14 mouse cellular contexts compared by ENCODE assay signal in genomic region chrX:8163076-8163475, GRCm38 (mm10). TPM values are rescaled to one million over a fixed set of nuclear protein-coding genes. Genes with fewer than 3 reads are reported as not detected.
DNase-seq lines count a peak whose midpoint lies in the region; ATAC-seq lines count a peak whose summit lies in the region.
"Had no signal": no experiment of that assay in that cellular context is flagged by ENCODE, and none has a peak within 500 bp of the region (broad histone marks: within the 10 kb centered on the region; RNA-seq: fewer than 3 reads in every experiment).

No protein-coding gene starts in this region.

- peak overlapping the region; percentile 46 for H3K27ac ChIP-seq in stomach, embryonic 16.5 days (ENCODE audit: low read length)
- H3K27ac ChIP-seq: forebrain, embryonic 10.5 days; liver, embryonic 14.5 days; neural tube, embryonic 12.5 days had no signal

- no peak for DNase-seq in frontal cortex, postnatal 10 days (ENCODE audit: low spot score in 2 of 2)
- DNase-seq in lung, adult 18-20 months, result peak; percentile 19 to 54
- DNase-seq in lung, postnatal 14 days, result no peak
- DNase-seq in cerebellum, adult 9-10 months, result peak; percentile 78
- DNase-seq in adrenal gland, postnatal 10 days, result no peak
- DNase-seq: B cell, adult 2 months; thymus, postnatal 14 days had no signal

- H3K4me1 ChIP-seq in stomach, embryonic 16.5 days (ENCODE audit: control insufficient read depth, insufficient read depth, low read length), result no peaks in the 10 kb centered on the region
- H3K4me1 ChIP-seq: forebrain, embryonic 10.5 days; megakaryocyte, embryonic 14.5 days; neural tube, embryonic 12.5 days had no signal

- H3K9ac ChIP-seq in stomach, embryonic 16.5 days (ENCODE audit: low read length), result no peak overlapping the region
- H3K9ac ChIP-seq: liver, embryonic 14.5 days; neural tube, embryonic 12.5 days had no signal

- no peak overlapping the region for H3K4me2 ChIP-seq in stomach, embryonic 16.5 days (ENCODE audit: low read depth, low read length)
- H3K4me2 ChIP-seq: neural tube, embryonic 12.5 days had no signal

- no peaks in the 10 kb centered on the region for H3K27me3 ChIP-seq in stomach, embryonic 16.5 days (ENCODE audit: control insufficient read depth, insufficient read depth, low read length)
- H3K27me3 ChIP-seq: megakaryocyte, embryonic 14.5 days; neural tube, embryonic 12.5 days had no signal

- H3K9me3 ChIP-seq in stomach, embryonic 16.5 days (replicated peaks; ENCODE audit: control insufficient read depth, low read length), result no peaks in the 10 kb centered on the region
- H3K9me3 ChIP-seq: forebrain, embryonic 10.5 days; megakaryocyte, embryonic 14.5 days; neural tube, embryonic 12.5 days had no signal

- H3K36me3 ChIP-seq in stomach, embryonic 16.5 days (ENCODE audit: control insufficient read depth, insufficient read depth, low read length), result no peaks in the 10 kb centered on the region

- 61% methylated on average over 5 of the region's 5 CpGs for WGBS in stomach, embryonic 16.5 days

- ATAC-seq in frontal cortex, adult (ENCODE audit: low TSS enrichment), result peak; percentile 88
- 0 out of 2 replicates have a peak, but pooled peaks have one; percentile 37 for ATAC-seq in stomach, embryonic 16.5 days (ENCODE audit: insufficient read depth, low FRiP score)

- H3K4me3 ChIP-seq in stomach, embryonic 16.5 days (replicated peaks; ENCODE audit: low read length), result no peak overlapping the region
- H3K4me3 ChIP-seq: forebrain, embryonic 10.5 days; megakaryocyte, embryonic 14.5 days; neural tube, embryonic 12.5 days had no signal

RNA-seq across cellular contexts. Expression of gene Tbc1d25, which starts 12.9 kb away (rescaled TPM):
- 10.9 and 11.6 TPM in 2 replicates for polyA plus RNA-seq in stomach, embryonic 16.5 days (2015; fragmentation: Nextera tagmentation; extraction: Ambion mirVana)
- total RNA-seq in adrenal gland, postnatal 10 days (2021), result 1 to 10 TPM; 7.3 to 8.0 TPM

RNA-seq across cellular contexts. Expression of gene Rbm3, which starts 17.4 kb away (rescaled TPM):
- polyA plus RNA-seq in stomach, embryonic 16.5 days (2015; fragmentation: Nextera tagmentation; extraction: Ambion mirVana), result 396 and 404 TPM in 2 replicates
- total RNA-seq in adrenal gland, postnatal 10 days (2021), result 100 to 1,000 TPM; 312 to 347 TPM

RNA-seq across cellular contexts. Expression of gene Ebp, which starts 30.2 kb away (rescaled TPM):
- 53.3 and 67.0 TPM in 2 replicates for polyA plus RNA-seq in stomach, embryonic 16.5 days (2015; fragmentation: Nextera tagmentation; extraction: Ambion mirVana)
- total RNA-seq in adrenal gland, postnatal 10 days (2021), result 10 to 100 TPM; 41.5 to 53.1 TPM

RNA-seq across cellular contexts. Expression of gene Wdr13, which starts 30.4 kb away (rescaled TPM):
- polyA plus RNA-seq in stomach, embryonic 16.5 days (2015; fragmentation: Nextera tagmentation; extraction: Ambion mirVana), result 31.5 and 35.5 TPM in 2 replicates
- 10 to 100 TPM; 40.7 to 54.9 TPM for total RNA-seq in adrenal gland, postnatal 10 days (2021)

RNA-seq across cellular contexts. Expression of gene Porcn, which starts 43.2 kb away (rescaled TPM):
- 13.8 and 15.9 TPM in 2 replicates for polyA plus RNA-seq in stomach, embryonic 16.5 days (2015; fragmentation: Nextera tagmentation; extraction: Ambion mirVana)
- 1 to 10 TPM; 5.4 to 7.8 TPM for total RNA-seq in adrenal gland, postnatal 10 days (2021)
- total RNA-seq: granulocyte monocyte progenitor cell, adult 5-6 weeks had no signal

Comparison
In these comparisons a context has a peak if more than half of its experiments do, and no peak if none do; other contexts are left out.
1. DNase-seq: peak in lung, adult 18-20 months (2 of 2) and cerebellum, adult 9-10 months (single experiment); none in frontal cortex, postnatal 10 days (0 of 2), lung, postnatal 14 days (single experiment) and adrenal gland, postnatal 10 days (single experiment).